Mouse (Mus musculus) adrenal gland, adult 8-10 months (tissue): ENCODE results near the gene Mrpl43. TPM values are rescaled to one million over a fixed set of nuclear protein-coding genes. Genes with fewer than 3 reads are reported as not detected.
"Not testable (repeated sequence)": the region's sequence is repeated elsewhere in the genome, so short reads cannot be mapped to it uniquely, and the experiment has no call there.

ENCODE experiments used
- DNase-seq: peaks from one replicate; pipeline ENCODE4 v3.0.0; 2022
- total RNA-seq, 4 experiments: library from RNA; stranded (reverse); gene quantifications; 2 replicates each; pipeline ENCODE4 v1.2.4; 2022

Mrpl43 gene
- 10 to 100 TPM; 44.2 to 57.9 (median 48.4) TPM for total RNA-seq

GRCm38 (mm10) chr19:45005957-45006712 is at the start of gene Mrpl43:
TSS of gene Mrpl43 (minus strand) at chr19:45006442.
- DNase-seq = peak; percentile 96

- no peak for DNase-seq
Measured at GRCm38 (mm10) chr19:45054892-45055690, 48.8 kb upstream of the Mrpl43 start.

- no peak for DNase-seq
Measured at GRCm38 (mm10) chr19:45053451-45053850, 47.2 kb upstream of the Mrpl43 start.

DNA sequence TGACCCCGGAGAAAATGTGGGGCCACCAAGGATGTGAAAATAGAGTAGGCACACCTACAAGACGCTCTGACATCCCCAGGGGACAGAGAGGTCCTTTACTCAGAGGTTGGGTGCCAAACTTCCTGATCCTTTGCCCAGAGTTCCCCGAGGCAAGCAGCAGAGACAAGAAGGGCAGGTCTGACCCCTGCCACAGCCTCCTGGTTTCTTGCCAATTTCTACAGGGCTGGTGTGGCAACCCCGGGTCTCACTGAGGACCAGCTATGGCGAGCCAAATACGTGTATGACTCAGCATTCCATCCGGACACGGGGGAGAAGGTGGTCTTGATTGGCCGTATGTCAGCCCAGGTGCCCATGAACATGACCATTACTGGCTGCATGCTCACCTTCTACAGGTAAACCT is 43.3 kb upstream of the Mrpl43 start:
- DNase-seq = no peak

DNA sequence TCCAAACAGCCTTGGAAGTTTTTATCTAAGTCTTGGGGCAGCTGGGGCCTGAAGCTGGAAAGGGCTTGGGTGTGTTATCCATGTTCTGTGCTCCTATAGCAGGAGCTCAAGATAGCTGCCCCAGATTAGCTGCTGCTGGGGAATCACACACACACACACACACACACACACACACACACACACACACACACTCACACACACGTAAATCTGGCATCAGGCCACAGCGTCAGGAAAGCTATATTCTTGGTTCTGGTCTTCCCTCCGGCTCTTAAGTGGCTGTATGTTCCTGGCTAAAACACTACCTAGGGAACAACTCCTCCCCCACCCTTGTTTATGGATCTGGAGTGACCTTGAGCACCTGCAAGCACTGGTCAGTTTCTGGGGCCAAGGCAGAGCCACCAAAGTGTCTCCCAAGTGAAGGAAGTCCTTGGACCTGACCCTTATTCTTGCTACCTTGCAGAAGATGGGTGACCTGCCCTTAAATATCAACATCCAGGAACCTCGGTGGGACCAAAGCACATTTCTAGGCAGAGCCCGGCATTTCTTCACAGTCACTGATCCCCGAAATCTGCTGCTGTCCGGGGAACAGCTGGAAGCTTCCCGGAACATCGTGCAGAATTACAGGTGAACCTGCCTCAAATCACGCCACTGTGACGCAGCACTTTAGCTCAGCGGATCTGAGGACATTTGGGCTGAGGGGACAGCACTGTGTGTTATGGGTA is 42.6 kb upstream of the Mrpl43 start:
- no peak for DNase-seq

DNA sequence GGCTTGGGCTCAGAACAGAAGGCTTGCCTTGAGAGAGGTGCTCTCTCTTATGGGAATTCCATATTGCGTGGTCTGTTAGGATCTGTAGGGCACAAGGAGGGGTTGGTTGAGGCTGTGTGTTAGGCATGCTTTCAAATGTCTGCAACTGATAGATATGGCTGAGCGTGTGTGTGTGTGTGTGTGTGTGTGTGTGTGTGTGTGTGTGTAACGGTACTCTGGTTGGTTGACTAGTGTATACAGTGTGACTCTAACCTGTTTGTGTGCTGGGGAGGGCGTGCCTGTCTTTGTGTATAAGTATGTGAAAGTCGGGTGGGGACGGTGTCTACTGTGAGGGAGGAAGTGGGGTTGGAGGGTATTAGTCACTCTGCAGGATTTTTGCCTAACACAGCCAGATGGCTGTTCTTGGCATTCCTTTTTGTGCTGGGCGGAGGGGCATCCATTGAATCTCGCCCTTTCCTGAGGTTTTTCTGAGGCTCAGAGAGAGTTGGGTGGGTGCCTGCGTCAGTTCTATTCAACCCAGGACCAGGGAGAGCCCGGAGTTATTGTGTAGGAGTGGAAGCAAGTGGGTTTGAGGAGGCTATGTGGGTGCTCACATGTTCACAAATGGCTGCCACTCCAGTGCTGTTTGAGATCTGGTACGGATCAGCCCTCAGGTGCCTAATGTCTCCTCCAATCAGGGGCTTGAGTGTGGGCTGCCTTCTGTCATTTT is 41.8 kb upstream of the Mrpl43 start:
- no peak for DNase-seq

DNA sequence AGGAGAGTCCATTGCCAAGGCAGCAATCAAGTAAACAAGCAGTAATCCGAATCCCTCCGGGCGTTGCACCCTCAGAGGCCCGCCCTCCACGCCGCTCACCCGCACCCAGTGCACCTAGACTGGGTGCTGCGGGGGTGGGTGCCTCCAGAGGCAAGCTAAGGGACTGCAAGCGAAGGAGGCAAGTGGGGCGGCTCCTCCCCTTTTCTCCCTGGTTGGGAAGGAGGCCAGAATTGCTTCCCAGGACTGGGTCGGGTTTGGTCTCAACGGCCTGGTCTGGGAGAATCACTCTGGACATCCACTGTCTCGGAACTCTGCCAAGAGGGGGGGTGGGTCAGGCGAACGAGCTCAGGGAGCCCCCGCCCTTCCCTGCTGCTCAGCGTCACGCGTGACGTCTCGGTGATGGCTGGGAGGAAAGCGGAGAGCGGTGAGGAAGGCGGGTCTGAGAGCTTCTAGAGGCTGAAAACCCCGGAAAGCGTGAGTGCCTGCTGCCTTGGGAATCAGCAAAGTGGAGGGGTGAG is 41.2 kb upstream of the Mrpl43 start, which contains the start of gene Sfxn3:
Gene Sfxn3 (plus strand): TSS at position 87 of the 518 bp plus-strand sequence.
- DNase-seq = peak; percentile 94

- peak; percentile 80 for DNase-seq
Measured at GRCm38 (mm10) chr19:45046523-45047321, 40.5 kb upstream of the Mrpl43 start.

- DNase-seq = no peak
Measured at GRCm38 (mm10) chr19:45045651-45046050, 39.4 kb upstream of the Mrpl43 start, which contains the start of gene Pdzd7. TSS of gene Pdzd7 (minus strand) at chr19:45045717.

DNA sequence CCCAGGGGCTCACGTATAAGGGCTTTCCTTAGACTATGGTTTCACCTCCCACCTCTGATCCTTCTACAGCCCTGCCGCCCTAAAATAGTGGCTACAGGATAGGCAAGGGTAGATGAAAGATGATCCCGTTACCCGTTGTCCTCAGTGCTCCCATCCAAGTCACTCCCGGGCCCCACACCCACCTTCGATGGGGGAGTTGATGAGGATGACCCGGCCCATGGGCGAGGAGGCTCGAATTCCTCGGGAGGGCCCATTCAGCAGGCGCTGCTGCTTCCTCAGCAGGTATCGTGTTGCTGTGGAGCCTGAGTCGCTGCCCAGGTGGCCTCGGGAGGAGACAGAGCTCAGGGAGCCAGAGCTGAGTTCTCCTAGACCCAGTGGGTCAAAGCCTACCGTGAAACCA is 39.0 kb upstream of the Mrpl43 start:
- no peak for DNase-seq

DNA sequence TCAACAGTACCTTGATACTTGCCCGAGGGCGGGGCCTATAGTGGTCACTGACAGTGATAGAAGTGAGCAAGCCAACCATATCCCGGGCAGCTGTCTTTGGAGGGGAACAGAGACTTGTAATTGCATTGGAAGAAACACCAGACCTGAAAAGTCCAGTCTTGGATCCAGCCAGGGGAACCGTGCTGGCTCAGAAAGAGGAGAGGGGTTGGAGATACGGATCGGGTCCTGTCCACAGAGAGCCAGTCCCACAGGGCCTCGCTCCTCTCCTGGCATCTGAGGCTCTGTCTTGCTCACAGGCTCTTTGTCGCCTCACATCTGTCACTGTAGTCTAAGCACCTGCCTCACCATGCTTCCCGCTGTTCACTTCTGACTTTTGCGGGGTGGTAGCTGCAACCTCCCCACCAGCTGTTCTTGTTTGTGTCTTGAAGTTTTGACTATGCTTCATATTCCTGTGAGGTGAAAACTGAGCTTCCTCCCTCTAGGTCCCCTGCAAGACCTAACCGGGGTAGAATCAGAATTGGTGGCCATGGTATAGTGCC is 38.2 kb upstream of the Mrpl43 start:
- no peak for DNase-seq

GRCm38 (mm10) chr19:45040214-45040613 is 34.0 kb upstream of the Mrpl43 start:
- DNase-seq = no peak

DNA sequence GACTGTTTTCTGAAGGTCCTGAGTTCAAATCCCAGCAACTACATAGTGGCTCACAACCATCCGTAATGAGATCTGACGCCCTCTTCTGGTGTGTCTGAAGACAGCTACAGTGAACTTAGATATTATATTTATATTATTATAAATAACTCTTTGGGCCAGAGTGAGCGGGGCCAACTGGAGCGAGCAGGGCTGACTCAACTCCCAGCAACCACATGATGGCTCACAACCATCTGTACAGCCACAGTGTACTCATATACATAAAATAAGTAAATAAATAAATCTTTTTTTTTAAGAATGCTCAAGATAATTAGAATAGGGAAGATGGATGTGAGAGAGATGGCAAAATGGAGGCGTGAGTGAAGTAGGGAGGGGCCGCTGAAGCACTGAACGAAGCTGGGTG is 32.0 kb upstream of the Mrpl43 start:
- DNase-seq = not testable (repeated sequence)

GRCm38 (mm10) chr19:45036867-45037266 is 30.6 kb upstream of the Mrpl43 start:
- DNase-seq = no peak

GRCm38 (mm10) chr19:45032570-45033332 is 26.5 kb upstream of the Mrpl43 start:
- DNase-seq = no peak

GRCm38 (mm10) chr19:45031780-45032179 is 25.5 kb upstream of the Mrpl43 start:
- no peak for DNase-seq

- no peak for DNase-seq
Measured at GRCm38 (mm10) chr19:45030746-45031693, 24.8 kb upstream of the Mrpl43 start.

GRCm38 (mm10) chr19:45030111-45030510 is 23.9 kb upstream of the Mrpl43 start:
- DNase-seq = no peak

DNA sequence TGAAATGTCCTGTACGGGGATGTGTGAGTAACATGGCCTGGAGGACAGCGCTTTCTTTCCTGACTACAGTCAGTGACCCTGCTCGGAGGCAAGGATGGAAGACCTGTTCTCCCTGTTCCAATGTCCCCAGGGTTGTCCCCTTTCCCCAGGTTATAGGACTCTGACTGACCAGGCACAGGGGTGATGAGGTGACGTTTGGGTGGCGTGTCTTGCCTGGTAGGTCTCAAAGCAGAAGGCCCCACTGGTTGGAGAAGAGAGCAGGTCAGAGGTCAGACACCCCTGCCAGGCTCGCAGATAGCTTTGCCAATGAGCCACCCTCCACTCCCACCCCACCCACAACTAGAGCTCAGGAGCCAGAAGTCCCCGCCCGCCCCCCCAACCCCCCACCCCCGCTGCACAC is 23.3 kb upstream of the Mrpl43 start:
- no peak for DNase-seq
